Mouse (Mus musculus) lung, postnatal 0 days (tissue): ENCODE results near the gene Fcamr.

Experiments
- CTCF ChIP-seq: IDR thresholded peaks from 2 replicates; pipeline ENCODE4 v1.5.1; 2016; ENCODE audit warnings: antibody characterized with exemption, mild to moderate bottlenecking
- EP300 ChIP-seq: IDR thresholded peaks from 2 replicates; pipeline ENCODE4 v1.6.1; 2016; ENCODE audit warnings: antibody characterized with exemption, mild to moderate bottlenecking, control low read depth

GRCm38 (mm10) chr1:130798551-130798950 lies 2.2 kb upstream of the Fcamr start:
- TF ChIP-seq EP300 (no peak), CTCF (no peak)
